Comparison of ENCODE assay signal across 10 mouse cellular contexts in genomic region chr7:83745413-83746106, GRCm38 (mm10). TPM values are rescaled to one million over a fixed set of nuclear protein-coding genes. Genes with fewer than 3 reads are reported as not detected.
A peak's percentile ranks its signal among the peaks of the same experiment; 100 is the strongest.
DNase-seq lines count a peak whose midpoint lies in the region; ATAC-seq and TF ChIP-seq lines count a peak whose summit lies in the region.
"Had no signal": no experiment of that assay in that cellular context is flagged by ENCODE, and none has a peak within 500 bp of the region (broad histone marks: within the 10 kb centered on the region; RNA-seq: fewer than 3 reads in every experiment).

Gene Il16 (minus strand): TSS chr7:83745726.

- WGBS in kidney, adult 2 months = 37% methylated on average over 20 of the region's 20 CpGs
- WGBS in heart, embryonic 11.5 days (ENCODE audit: insufficient replicate concordance) = 34% methylated on average over 20 of the region's 20 CpGs
- WGBS in limb, embryonic 12.5 days = 32% methylated on average over 20 of the region's 20 CpGs

- DNase-seq in kidney, adult 2 months = peak; percentile 16
- DNase-seq in kidney, postnatal 25 days = no peak
- no peak for DNase-seq in adrenal gland, adult 2 months
- no peak for DNase-seq in frontal cortex, postnatal 14 days (ENCODE audit: low spot score in 2 of 2)
- no peak for DNase-seq in testis, postnatal 14 days (ENCODE audit: low spot score)

- no peaks in the 10 kb centered on the region for H3K36me3 ChIP-seq in kidney, adult 2 months (ENCODE audit: control insufficient read depth, insufficient read depth, low read length)
- H3K36me3 ChIP-seq in heart, embryonic 11.5 days (ENCODE audit: control insufficient read depth, insufficient read depth, low read length) = no peaks in the 10 kb centered on the region
- H3K36me3 ChIP-seq in limb, embryonic 12.5 days = no peaks in the 10 kb centered on the region
- H3K36me3 ChIP-seq: G1E had no signal

- no peaks in the 10 kb centered on the region for H3K27me3 ChIP-seq in kidney, adult 2 months (replicated peaks; ENCODE audit: control insufficient read depth, insufficient read depth, low read length)
- no peaks in the 10 kb centered on the region for H3K27me3 ChIP-seq in heart, embryonic 11.5 days (ENCODE audit: control insufficient read depth, insufficient read depth, low read length)
- H3K27me3 ChIP-seq in limb, embryonic 12.5 days = 0 out of 2 replicates have a peak, but pooled peaks cover 2% of the 10 kb centered on the region

- no peak for TF ChIP-seq POLR2A in kidney, adult 2 months (IDR thresholded peaks at IDR 0.05; ENCODE audit: low read depth, low read length)

- H3K4me2 ChIP-seq in heart, embryonic 11.5 days = peak within 1 kb of the TSS; percentile 43
- peak within 1 kb of the TSS; percentile 53 for H3K4me2 ChIP-seq in limb, embryonic 12.5 days

- H3K9ac ChIP-seq in heart, embryonic 11.5 days (ENCODE audit: low read depth, low read length) = no peak within 1 kb of the TSS
- peak within 1 kb of the TSS; percentile 44 for H3K9ac ChIP-seq in limb, embryonic 12.5 days (replicated peaks)

- no peak within 1 kb of the TSS for H3K27ac ChIP-seq in kidney, adult 2 months (ENCODE audit: insufficient read depth, low read depth, low read length)
- 0 out of 2 replicates have a peak within 1 kb of the TSS, but pooled peaks have one; percentile 7 for H3K27ac ChIP-seq in heart, embryonic 11.5 days (ENCODE audit: low read depth, low read length)
- H3K27ac ChIP-seq in limb, embryonic 12.5 days = peak within 1 kb of the TSS; percentile 54

- ATAC-seq in activated CD4-positive, CD25-positive, alpha-beta regulatory T cell, adult 4 months = no peak
- no peak for ATAC-seq in heart, embryonic 11.5 days (replicated peaks; ENCODE audit: insufficient number of reproducible peaks, low FRiP score, low TSS enrichment)
- no peak for ATAC-seq in limb, embryonic 12.5 days (ENCODE audit: insufficient number of reproducible peaks, insufficient read depth, low FRiP score, low TSS enrichment, low read depth)

- no peaks in the 10 kb centered on the region for H3K4me1 ChIP-seq in kidney, adult 2 months (ENCODE audit: control insufficient read depth, insufficient read depth, low read length)
- H3K4me1 ChIP-seq in heart, embryonic 11.5 days (ENCODE audit: control insufficient read depth, insufficient read depth, low read length) = peaks cover 13% of the 10 kb centered on the region
- peaks cover 42% of the 10 kb centered on the region for H3K4me1 ChIP-seq in limb, embryonic 12.5 days (replicated peaks)

- no peak for TF ChIP-seq CTCF in kidney, adult 2 months (conservative IDR thresholded peaks at IDR 0.05; ENCODE audit: insufficient read depth, insufficient read length, low read depth, low read length)

- H3K4me3 ChIP-seq in kidney, adult 2 months (ENCODE audit: insufficient read depth, low read depth, low read length) = no peak within 1 kb of the TSS
- H3K4me3 ChIP-seq in heart, embryonic 11.5 days (ENCODE audit: low read depth, low read length) = 0 out of 2 replicates have a peak within 1 kb of the TSS, but pooled peaks have one; percentile 6
- peak within 1 kb of the TSS; percentile 24 for H3K4me3 ChIP-seq in limb, embryonic 12.5 days (replicated peaks)
- H3K4me3 ChIP-seq: erythroblast, embryonic 14.5 days had no signal

- no peaks in the 10 kb centered on the region for H3K9me3 ChIP-seq in heart, embryonic 11.5 days (replicated peaks; ENCODE audit: control insufficient read depth, low read length)
- H3K9me3 ChIP-seq in limb, embryonic 12.5 days = no peaks in the 10 kb centered on the region
- H3K9me3 ChIP-seq: G1E had no signal

RNA-seq across cellular contexts. Expression of gene Il16, which starts in this region (rescaled TPM):
- polyA plus RNA-seq in kidney, adult 2 months (2012; rRNA removed) = 3.1 and 6.9 TPM in 2 replicates
- 100 to 1,000 TPM; 257 to 297 TPM for polyA plus RNA-seq in activated CD4-positive, CD25-positive, alpha-beta regulatory T cell, adult 4 months (2017; shearing (Covaris generic))
- 1.5 and 2.1 TPM in 2 replicates for polyA plus RNA-seq in heart, embryonic 11.5 days (2014; fragmentation: Nextera tagmentation; extraction: Ambion mirVana)
- 2.9 and 3.4 TPM in 2 replicates for polyA plus RNA-seq in limb, embryonic 12.5 days (2016; fragmentation: Nextera tagmentation; extraction: Ambion mirVana)
- 1 to 10 TPM; 3.4 to 5.7 TPM for total RNA-seq in adrenal gland, adult 2 months (2021)
- 1.9 and 2.0 TPM in 2 replicates for polyA plus RNA-seq in adrenal gland, adult 2 months (2012; rRNA removed)

Comparison
In these comparisons a context has a peak if more than half of its experiments do, and no peak if none do; other contexts are left out.
1. RNA of gene Il16 (polyA plus RNA-seq): 257 to 297 TPM in activated CD4-positive, CD25-positive, alpha-beta regulatory T cell, adult 4 months; 3.1 to 6.9 TPM in kidney, adult 2 months, 2.9 to 3.4 TPM in limb, embryonic 12.5 days, 1.5 to 2.1 TPM in heart, embryonic 11.5 days and 1.9 to 2.0 TPM in adrenal gland, adult 2 months; every median in the first group is over 10 times any median in the second.